Mouse (Mus musculus) small intestine, adult 2 months (tissue): Measurements from ENCODE around the gene Kcnj2. TPM values are rescaled to one million over a fixed set of nuclear protein-coding genes. Genes with fewer than 3 reads are reported as not detected.

Experiments used
- H3K27ac ChIP-seq: fragments of 200-500 bp; 2 replicates; pipeline ENCODE4 v1.5.1; 2012; ENCODE audit warnings: low read depth, low read length, control low read depth, inconsistent platforms; ENCODE audit not compliant: insufficient read depth
- H3K27me3 ChIP-seq: fragments of 200-500 bp; 2 replicates; pipeline ENCODE4 v1.6.1; 2012; ENCODE audit warnings: mild to moderate bottlenecking, moderate library complexity, low read length, inconsistent platforms; ENCODE audit not compliant: control insufficient read depth, insufficient read depth
- H3K36me3 ChIP-seq: fragments of 200-500 bp; 2 replicates; pipeline ENCODE4 v1.6.1; 2012; ENCODE audit warnings: mild to moderate bottlenecking, low read length, control low read depth, inconsistent platforms; ENCODE audit not compliant: control insufficient read depth, insufficient read depth
- H3K4me1 ChIP-seq: fragments of 200-500 bp; 2 replicates; pipeline ENCODE4 v1.6.1; 2012; ENCODE audit warnings: low read length, inconsistent platforms, mixed read lengths; ENCODE audit not compliant: control insufficient read depth, insufficient read depth, insufficient read length
- H3K4me3 ChIP-seq: fragments of 200-500 bp; 2 replicates; pipeline ENCODE4 v1.5.1; 2012; ENCODE audit warnings: low read depth, mild to moderate bottlenecking, control low read depth, inconsistent platforms, low read length, moderate library complexity
- CTCF ChIP-seq: fragments of 200-500 bp; IDR thresholded peaks from 2 replicates; pipeline ENCODE4 v1.5.1; 2012; ENCODE audit warnings: low read depth, mild to moderate bottlenecking, control low read depth, inconsistent platforms, low read length, moderate library complexity, mixed read lengths; ENCODE audit not compliant: insufficient replicate concordance, insufficient read length; ENCODE audit errors: extremely low read depth
- POLR2A ChIP-seq: fragments of 200-500 bp; IDR thresholded peaks from 2 replicates; pipeline ENCODE4 v1.6.1; 2012; ENCODE audit warnings: low read depth, mild to moderate bottlenecking, control low read depth, inconsistent platforms, low read length, moderate library complexity
- WGBS: fragments of 180-500 bp; shearing (Covaris S2); methylation state at CpG from one replicate; pipeline ENCODE4 v1.1.7; 2018; 5-methylcytosine and 5-hydroxymethylcytosine counted together
- polyA plus RNA-seq: library from polyadenylated mRNA; depleted of rRNA; stranded (reverse); fragments of >200 nt; gene quantifications from 2 replicates; pipeline ENCODE4 v1.2.3, GENCODE M21; 2012

Kcnj2 gene
- polyA plus RNA-seq, 1 experiment = 0.47 TPM

DNA sequence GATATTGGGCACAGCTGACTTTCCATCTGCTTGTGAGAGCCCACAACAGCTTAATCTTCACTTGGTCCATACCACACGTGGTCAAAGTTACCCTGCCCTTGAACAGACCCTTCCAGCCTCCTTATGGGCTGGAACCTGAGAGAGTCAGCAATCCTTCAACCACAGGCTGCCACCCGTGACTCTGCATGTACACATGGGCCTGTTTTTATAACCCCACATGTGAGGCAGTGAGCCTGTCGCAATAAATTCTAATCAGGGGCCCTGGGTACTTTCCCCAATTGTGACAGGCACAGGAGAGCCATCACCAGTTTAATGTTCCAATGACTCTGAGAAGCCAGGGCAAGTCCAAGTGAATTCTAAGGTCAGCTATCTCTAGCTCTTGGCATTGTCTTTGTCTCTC is 22.8 kb downstream of the Kcnj2 start:
- no peak for TF ChIP-seq POLR2A
- no peak for TF ChIP-seq CTCF
- Histone ChIP-seq H3K27me3 (no peaks in the 10 kb centered on the region), H3K4me1 (peaks cover 13% of the 10 kb centered on the region; the same call in 1 of the 2 replicates), H3K36me3 (no peaks in the 10 kb centered on the region), H3K27ac (no peak overlapping the region; the same call in 1 of the 2 replicates), H3K4me3 (no peak overlapping the region)
- WGBS = 17% methylated on average over 3 of the region's 3 CpGs

- H3K4me3 ChIP-seq = no peak overlapping the region
- no peak overlapping the region for H3K27ac ChIP-seq
- H3K36me3 ChIP-seq = no peaks in the 10 kb centered on the region
- peaks cover 11% of the 10 kb centered on the region; the same call in 1 of the 2 replicates for H3K4me1 ChIP-seq
- TF ChIP-seq CTCF (no peak), POLR2A (no peak)
- H3K27me3 ChIP-seq = no peaks in the 10 kb centered on the region
- WGBS = 74% methylated on average over 6 of the region's 6 CpGs
Measured at GRCm38 (mm10) chr11:111091117-111091516, 25.2 kb downstream of the Kcnj2 start.

- Histone ChIP-seq H3K27me3 (no peaks in the 10 kb centered on the region), H3K36me3 (no peaks in the 10 kb centered on the region), H3K27ac (no peak overlapping the region), H3K4me3 (no peak overlapping the region), H3K4me1 (peaks cover 4% of the 10 kb centered on the region; the same call in 1 of the 2 replicates)
- WGBS = 71% methylated on average over 2 of the region's 2 CpGs
- TF ChIP-seq POLR2A = no peak
- no peak for TF ChIP-seq CTCF
Measured at GRCm38 (mm10) chr11:111092967-111093366, 27.0 kb downstream of the Kcnj2 start.

DNA sequence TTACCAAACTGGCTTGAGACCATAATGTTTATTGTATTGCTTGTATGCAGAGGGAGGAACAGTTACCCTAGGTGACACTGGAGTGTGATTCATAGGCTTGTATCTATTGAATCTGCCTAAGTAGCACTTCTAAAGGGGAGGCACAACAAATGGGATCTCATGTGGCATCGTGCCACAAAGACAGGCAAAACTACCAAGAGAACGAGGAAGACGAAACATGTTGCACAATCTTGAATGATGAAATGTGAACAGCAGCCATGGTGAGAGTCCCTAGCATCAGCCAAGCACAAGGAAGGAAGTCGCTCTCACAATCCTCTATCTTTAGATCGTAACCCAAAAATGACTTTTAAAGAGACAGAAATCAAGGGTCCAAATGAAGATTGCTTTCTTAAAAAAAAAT is 30.6 kb downstream of the Kcnj2 start:
- no peak overlapping the region for H3K27ac ChIP-seq
- H3K36me3 ChIP-seq = no peaks in the 10 kb centered on the region
- TF ChIP-seq POLR2A (no peak), CTCF (no peak)
- no peak overlapping the region for H3K4me3 ChIP-seq
- H3K27me3 ChIP-seq = no peaks in the 10 kb centered on the region
- H3K4me1 ChIP-seq = no peaks in the 10 kb centered on the region
- 47% methylated on average over 5 of the region's 5 CpGs for WGBS

DNA sequence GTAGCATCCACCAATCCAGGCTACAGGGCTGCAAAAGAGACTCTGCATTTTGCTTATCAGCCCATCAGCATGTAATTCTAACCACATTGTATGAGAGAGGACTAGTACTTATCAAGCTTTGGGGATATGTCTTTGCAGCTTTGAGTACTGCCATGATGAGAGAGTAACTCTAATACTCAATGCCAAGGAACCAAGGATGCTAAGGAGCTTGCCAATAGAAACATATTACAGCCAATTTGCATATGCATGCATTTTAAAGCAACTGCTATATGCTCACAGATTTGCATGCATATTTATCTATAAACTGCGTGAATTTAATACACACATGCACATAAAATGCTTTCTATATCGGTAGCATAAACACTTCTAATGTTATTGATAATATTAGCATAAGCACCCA is 34.2 kb downstream of the Kcnj2 start:
- WGBS = 89% methylated on average over 2 of the region's 2 CpGs
- H3K36me3 ChIP-seq = no peaks in the 10 kb centered on the region
- no peaks in the 10 kb centered on the region for H3K27me3 ChIP-seq
- no peaks in the 10 kb centered on the region for H3K4me1 ChIP-seq
- H3K27ac ChIP-seq = no peak overlapping the region
- no peak overlapping the region for H3K4me3 ChIP-seq
- TF ChIP-seq CTCF = no peak
- no peak for TF ChIP-seq POLR2A

DNA sequence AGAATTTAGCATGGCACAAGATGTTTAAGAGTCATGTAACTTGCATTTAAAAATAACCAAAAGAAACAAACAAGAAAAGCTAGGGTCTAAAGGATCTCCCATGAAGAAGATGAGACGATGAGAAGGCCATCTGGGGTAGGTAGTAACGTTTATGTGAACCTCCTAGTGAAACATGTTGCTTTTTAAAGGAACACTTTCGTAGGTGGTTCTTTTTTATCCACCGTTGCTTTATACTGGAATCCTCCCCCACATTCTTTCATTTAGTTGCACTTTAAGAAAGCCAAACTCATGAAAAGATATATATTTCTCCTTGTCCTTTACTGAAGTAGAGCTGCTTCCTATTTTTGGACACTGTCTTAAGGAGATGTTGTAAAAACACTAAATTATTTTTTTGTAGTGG is 34.7 kb downstream of the Kcnj2 start:
- Histone ChIP-seq H3K36me3 (no peaks in the 10 kb centered on the region), H3K4me3 (no peak overlapping the region), H3K27me3 (no peaks in the 10 kb centered on the region), H3K27ac (no peak overlapping the region), H3K4me1 (no peaks in the 10 kb centered on the region)
- whole genome bisulfite sequencing = 87% methylated on average over 4 of the region's 4 CpGs
- no peak for TF ChIP-seq POLR2A
- no peak for TF ChIP-seq CTCF

- H3K4me1 ChIP-seq = no peaks in the 10 kb centered on the region
- no peaks in the 10 kb centered on the region for H3K36me3 ChIP-seq
- no peak overlapping the region for H3K4me3 ChIP-seq
- no peak overlapping the region for H3K27ac ChIP-seq
- 75% methylated on average over 9 of the region's 9 CpGs for WGBS
- no peaks in the 10 kb centered on the region for H3K27me3 ChIP-seq
- TF ChIP-seq POLR2A (no peak), CTCF (no peak)
Measured at GRCm38 (mm10) chr11:111101620-111102176, 35.7 kb downstream of the Kcnj2 start.
